Mouse (Mus musculus) layer of hippocampus, postnatal 36 days (tissue): ENCODE results near the gene Trak1. TPM values are rescaled to one million over a fixed set of nuclear protein-coding genes. Genes with fewer than 3 reads are reported as not detected.
"Not testable (repeated sequence)": the region's sequence is repeated elsewhere in the genome, so short reads cannot be mapped to it uniquely, and the experiment has no call there.

ENCODE experiments used
- DNase-seq, 2 experiments: peaks; one replicate each; pipeline ENCODE4 v3.0.0; 2022
- total RNA-seq, 2 experiments: library from RNA; stranded (reverse); gene quantifications; 2 replicates each; pipeline ENCODE4 v1.2.3; 2021

Trak1 gene
- total RNA-seq, 2 experiments from 2014 or later = 235 to 247 TPM

DNA sequence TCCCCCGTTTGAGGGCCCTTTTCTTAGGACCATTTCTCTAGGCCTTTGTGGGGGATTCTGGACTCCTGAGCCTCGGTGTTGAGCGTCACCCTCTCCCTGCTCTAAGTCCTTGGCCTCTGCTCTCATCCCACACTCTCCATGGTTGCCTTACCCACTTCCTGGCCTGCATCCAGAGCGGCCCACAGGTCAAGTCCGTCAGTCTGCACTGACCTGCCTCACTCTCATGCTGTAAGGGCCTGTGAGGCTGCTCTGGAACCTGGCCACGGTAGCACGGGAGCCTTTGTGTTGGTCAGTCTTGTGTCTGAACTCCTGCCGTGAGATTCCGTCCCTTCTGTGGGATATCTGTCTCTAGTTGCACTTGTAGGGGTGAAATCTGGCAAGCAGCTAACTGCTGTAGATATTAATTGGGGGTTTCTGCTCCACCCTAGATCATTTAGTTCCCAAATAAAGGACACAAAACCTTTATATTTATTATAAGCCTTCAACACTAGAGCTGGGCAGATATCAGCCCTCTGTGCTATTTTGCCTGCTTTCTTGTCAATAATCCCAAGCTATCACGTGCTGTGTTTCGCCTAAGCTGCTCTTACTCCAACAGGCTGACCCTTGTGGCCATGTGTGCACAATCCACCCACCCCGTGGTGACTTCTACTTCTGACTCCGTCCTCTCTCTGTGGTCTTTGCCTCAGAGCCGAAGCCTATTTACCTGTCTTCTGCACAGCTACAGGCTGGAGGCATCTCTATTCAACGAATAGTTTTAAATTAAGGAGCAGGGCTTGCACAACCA is 136.6 kb downstream of the Trak1 start:
- no peak for DNase-seq

GRCm38 (mm10) chr9:121435332-121435956 is 138.1 kb downstream of the Trak1 start:
- DNase-seq = no peak

GRCm38 (mm10) chr9:121436501-121436900 is 139.2 kb downstream of the Trak1 start:
- no peak for DNase-seq

DNA sequence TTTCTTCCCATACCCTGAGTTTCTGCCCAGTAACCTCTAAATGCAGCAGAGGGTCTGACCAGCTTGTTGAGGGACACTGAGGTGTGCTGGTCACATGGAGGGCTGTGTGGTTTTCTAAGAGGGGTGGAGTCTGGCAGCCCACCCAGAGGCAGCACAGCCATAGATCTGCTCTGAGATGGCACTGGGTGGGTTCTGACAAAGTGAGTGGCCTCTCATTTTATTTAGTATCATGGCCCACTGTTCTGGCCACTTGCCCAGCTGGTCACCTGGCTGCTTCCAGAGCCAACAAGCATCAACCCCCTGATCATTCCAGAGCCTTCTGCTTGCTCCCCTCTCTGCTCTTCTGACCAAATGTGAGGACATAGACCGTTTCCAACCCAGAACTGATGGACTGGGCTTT is 144.8 kb downstream of the Trak1 start:
- DNase-seq = no peak

GRCm38 (mm10) chr9:121443696-121444366 is 146.5 kb downstream of the Trak1 start:
- no peak for DNase-seq

GRCm38 (mm10) chr9:121444367-121444707 is 147.0 kb downstream of the Trak1 start:
- DNase-seq = no peak

GRCm38 (mm10) chr9:121445364-121445763 is 148.1 kb downstream of the Trak1 start:
- no peak for DNase-seq

- DNase-seq = peak; percentile 41 to 56
Measured at GRCm38 (mm10) chr9:121446431-121446831, 149.1 kb downstream of the Trak1 start.

DNA sequence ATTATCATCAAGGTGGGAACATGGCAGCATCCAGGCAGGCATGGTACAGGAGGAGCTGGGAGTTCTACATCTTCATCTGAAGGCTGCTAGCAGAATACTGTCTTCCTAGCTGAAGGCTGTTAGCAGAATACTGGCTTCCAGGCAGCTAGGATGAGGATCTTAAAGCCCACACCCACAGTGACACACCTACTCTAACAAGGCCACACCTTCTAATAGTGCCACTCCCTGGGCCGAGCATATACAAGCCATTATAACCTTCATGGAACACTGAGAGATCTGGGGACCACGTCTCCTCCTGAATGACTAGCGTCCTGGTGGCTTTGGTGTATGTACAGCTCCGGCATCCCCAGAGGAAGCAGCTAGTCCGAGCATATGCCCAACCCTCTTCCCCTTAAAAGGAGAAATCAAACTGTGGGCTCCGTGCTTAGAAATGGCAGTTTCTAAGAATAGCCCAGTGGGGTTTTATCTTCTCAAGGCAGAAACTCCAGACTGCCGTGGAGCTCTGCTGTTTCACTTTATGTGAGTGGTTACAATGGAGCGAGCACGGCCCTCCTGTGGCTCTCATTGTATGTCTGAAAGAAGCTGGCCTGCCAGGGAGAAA is 155.1 kb downstream of the Trak1 start:
- DNase-seq = not testable (repeated sequence)

GRCm38 (mm10) chr9:121454891-121455290 is 157.6 kb downstream of the Trak1 start:
- DNase-seq = no peak

DNA sequence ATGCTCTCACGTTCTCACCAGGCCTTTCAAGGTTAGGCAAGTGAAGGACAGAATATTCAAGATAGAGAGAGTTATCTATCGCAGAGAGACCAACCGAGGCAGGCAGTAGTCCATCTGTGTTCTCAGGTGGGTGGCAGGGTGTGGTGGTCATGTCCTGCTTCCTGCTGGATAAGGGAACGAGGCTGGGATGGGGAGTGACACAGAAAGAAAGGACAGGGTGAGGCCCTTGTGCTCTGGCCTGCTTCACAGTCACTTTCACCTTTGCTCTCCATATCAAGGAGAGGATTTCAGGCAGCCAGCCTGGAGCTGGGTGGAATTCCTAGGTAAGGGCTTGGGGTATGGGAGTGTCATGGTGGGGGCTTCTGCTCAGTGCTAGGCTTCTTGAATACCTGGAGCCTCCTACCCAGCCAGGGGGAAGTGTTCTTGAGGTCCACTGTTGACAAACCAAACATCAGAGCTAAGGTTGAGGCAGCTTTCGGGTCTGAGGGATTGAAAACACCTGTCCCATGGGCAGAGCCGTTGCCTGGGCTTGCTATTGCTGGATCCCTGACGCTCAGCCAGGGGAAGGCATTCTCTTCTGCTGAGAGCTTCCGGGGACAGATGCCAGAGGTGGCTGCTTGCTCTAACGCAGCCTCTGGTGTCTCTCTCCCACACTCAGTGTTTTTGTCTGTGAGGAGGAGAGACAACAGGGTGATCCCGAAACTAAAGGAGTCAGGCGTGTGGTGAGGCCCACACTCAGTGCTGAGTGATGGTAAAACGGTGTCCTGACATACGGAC is 159.6 kb downstream of the Trak1 start:
- no peak for DNase-seq

GRCm38 (mm10) chr9:121458466-121458865 is 161.2 kb downstream of the Trak1 start:
- DNase-seq = no peak

DNA sequence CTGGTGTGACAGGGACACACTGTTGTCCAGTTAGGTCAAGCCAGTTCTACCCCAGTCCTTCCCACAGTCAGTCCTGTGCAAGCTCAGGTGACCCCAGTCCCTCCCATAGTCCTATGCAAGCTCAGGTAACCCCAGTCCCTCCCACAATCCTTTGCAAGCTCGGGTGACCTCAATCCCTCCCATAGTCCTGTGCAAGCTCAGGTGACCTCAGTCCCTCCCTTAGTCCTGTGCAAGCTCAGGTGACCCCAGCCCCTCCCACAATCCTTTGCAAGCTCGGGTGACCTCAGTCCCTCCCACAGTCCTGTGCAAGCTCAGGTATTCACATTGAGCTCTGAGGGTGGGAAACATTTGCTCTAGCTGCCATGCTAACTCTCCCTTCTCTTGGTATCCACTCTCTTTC is 162.6 kb downstream of the Trak1 start:
- DNase-seq = no peak

DNA sequence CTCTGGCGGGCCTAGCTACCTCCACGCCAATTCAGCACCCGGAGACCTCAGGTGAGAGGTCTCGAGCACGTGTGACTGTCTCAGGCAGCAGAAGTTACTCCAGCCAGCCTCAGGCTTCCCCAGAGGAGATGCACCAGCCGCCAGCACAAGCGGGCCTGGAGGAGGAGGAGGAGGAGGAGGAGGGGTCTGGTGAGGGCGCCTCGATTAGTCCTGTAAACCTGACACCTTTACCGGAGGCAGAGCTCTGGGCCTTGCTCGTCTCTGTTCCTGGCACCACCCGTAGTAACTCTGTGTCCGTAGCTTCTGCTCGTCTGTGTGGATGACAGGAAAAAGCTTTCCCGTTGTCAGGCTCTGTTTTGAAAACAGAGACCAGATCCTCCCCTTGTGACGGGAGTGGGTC is 163.2 kb downstream of the Trak1 start:
- DNase-seq = no peak

GRCm38 (mm10) chr9:121467460-121467859 is 170.2 kb downstream of the Trak1 start:
- DNase-seq = no peak

- no peak for DNase-seq
Measured at GRCm38 (mm10) chr9:121469711-121470110, 172.4 kb downstream of the Trak1 start.

DNA sequence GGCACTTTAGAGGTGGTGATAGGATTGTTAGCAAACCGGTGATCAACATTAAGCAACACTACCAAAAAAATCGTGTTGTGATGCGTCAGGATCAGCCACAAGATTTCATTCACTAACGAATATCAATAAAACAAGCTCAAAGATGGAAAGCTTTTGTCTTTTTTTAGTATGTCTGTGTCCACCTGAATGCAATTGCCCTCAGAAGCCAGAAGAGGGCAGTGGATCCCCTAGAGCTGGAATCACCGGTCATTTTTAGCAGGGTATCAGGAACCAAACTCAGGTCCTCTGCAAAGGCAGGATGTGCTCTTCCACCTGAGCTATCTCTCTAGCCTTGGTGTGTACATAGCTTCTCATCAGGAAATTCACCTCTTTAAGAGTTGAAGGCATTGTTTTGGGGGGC is 177.5 kb downstream of the Trak1 start:
- no peak for DNase-seq

GRCm38 (mm10) chr9:121475488-121476452 is 178.5 kb downstream of the Trak1 start:
- DNase-seq = no peak

GRCm38 (mm10) chr9:121477305-121477911 is 180.1 kb downstream of the Trak1 start:
- peak; percentile 71 to 72 for DNase-seq

DNA sequence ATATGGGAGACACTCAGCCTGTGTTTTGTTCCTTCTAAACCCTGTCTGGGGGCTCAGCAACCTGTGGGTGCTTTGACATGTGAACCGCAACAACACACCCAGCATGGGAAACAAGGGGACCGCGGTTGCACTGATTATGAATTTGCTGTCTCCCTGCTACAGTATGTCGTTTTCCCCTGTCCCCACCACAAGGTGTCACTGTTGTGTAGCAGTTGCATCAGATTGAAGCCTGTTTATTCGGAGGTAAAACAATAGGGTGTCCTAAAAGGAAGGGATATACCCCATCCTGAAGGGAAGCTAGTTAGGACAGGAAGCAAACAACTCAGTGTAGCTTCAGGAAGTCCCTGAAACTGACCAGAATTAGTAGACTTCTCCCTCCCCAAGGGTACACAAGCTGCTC is 182.2 kb downstream of the Trak1 start:
- DNase-seq = peak; percentile 57 to 78

DNA sequence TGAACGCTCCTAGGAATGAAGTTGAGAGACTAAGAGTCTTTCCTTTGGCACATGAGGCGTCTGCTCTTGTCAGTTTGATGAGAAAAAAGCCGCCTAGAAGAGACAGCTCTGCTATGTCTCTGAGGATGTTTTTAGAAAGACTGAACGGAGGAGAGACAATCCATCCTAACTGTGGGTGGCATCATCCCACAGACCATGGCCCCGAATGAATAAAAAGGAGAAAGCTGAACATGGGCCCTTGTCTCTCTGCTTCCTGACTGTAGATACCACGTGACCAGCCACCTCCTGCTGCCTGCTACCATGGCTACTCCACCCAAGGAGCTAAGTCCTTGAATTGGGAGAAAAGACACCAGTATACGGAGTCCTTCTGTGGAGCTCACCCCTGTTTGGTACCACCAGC is 189.9 kb downstream of the Trak1 start:
- no peak for DNase-seq
